Mouse (Mus musculus): Measurements from ENCODE around the gene Acp7.
"Not testable (repeated sequence)": the region's sequence is repeated elsewhere in the genome, so short reads cannot be mapped to it uniquely, and the experiment has no call there.

Acp7 gene

DNA sequence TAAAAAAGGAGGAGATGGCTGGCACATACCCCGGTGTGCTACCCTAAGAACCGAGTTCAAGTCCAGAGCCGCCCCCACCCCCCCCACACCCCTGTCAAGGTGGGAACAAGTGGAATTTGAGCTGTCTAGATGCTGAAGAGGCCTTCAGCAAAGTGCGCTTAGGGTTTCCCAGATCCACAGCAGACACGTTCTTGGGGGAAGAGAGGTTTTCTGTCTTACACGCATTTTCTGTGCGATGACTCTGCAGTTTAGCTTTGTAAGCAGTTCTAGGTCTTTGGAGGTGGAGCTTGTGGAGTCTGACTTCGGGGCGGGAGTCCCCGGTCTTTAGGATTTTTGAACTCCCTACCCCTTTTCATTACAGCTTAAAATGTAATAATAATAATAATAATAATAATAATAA lies at the start of gene Acp7:
Gene Acp7 (minus strand): TSS at position 260 of the 400 bp plus-strand sequence.
- DNase-seq (ENCODE audit: low spot score), result no peak

DNA sequence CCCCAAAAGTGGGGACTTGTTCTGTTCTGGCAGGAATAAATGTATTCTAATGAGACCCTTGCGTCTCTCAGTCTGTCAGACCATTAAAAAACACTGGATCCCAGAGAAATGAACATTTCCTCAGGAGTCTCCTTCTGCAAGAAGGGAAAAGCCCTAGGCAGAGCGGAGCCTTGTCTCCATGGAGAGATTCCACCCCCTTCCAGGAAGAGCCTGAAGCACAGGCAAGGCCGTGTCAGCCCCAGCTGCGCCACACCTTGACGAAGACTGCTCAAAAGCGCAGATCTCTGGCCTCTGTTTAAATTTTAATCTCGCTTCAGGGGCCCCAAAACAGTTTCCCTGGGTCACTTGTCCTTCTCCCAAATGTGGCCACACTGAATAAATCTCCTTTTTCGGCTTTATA lies 46.5 kb upstream of the Acp7 start:
- no peak for DNase-seq (ENCODE audit: low spot score)

DNA sequence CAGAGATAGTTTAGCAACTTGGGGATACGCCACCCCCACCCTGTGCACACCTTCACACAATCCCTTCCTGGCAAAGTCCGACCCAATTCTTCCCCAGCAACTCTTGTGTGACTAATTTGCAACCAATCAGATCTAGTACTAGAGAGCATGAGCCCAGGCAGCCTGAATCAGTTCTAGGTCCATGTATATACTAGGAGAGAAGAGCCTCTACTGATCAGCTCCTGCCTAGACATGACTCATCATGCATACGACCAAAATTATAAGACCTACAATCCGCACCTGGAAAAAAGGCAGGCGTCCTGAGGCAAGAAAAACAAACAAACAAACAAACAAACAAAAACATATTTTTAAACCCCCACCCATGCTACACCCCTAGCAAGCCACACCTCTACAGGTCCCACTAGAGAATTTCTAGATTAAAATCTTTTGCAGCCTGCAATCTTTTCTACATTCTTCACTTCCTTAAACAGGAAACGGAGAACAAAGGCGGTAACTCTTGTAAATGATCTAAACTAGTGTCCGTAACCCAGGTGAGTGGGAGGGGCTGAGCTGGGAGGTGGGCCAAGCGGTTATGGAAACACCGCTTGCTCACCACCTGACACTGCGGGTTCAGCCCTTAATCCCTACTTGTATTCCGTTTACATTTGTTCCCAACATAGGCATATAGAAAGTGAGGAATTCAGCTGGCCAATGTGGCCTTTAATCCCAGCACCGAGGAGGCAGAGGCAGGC lies 45.8 kb upstream of the Acp7 start:
- DNase-seq (ENCODE audit: low spot score), result peak; percentile 6

GRCm38 (mm10) chr7:28675746-28676145 lies 44.6 kb upstream of the Acp7 start:
- peak; percentile 33 for DNase-seq (ENCODE audit: low spot score)

GRCm38 (mm10) chr7:28674994-28675393 lies 43.9 kb upstream of the Acp7 start:
- no peak for DNase-seq (ENCODE audit: low spot score)

DNA sequence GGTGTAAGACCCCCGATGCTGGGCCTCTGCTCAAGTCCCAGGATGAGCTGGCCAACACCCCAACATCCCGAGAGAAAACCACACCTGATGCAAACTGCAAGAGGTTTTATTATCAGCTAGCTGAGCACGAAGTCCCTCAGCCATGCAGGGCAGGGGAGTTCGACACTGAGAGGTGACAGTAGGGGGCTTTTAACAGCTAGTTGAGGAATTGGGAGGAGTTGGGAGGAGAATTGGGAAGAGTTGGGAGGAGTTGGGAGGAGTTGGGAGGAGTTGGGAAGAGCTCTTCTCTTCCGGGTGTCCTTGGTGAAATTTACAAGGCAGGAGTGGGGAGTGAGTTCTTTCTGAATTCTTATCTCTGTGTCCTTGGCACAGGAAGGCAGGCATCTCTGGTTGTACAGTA lies 41.7 kb upstream of the Acp7 start:
- DNase-seq (ENCODE audit: low spot score), result not testable (repeated sequence)

DNA sequence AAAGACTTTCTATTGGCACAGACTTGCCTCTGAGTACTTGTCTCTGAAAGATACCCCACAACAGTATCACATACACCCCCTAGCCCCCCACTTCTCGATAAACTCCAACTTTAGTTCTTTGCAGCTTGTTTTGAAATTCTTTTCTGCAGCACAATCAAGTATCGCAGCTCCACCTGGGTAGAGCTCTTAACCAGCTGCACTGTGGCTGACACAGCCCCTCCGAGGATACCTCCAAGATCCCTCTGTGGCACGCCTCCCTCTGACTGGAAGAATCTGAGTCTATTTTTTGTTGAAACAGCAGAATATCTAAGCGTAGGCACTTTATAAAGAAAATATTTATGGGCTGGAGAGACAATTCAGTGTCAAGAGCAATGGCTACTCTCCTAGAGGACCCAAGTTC lies 41.1 kb upstream of the Acp7 start:
- DNase-seq (ENCODE audit: low spot score), result no peak

- peak; percentile 20 for DNase-seq (ENCODE audit: low spot score)
These were observed 40.0 kb upstream of the Acp7 start for GRCm38 (mm10) chr7:28671172-28671571.

- DNase-seq (ENCODE audit: low spot score), result no peak
These were observed 34.8 kb upstream of the Acp7 start for GRCm38 (mm10) chr7:28665620-28666579.

DNA sequence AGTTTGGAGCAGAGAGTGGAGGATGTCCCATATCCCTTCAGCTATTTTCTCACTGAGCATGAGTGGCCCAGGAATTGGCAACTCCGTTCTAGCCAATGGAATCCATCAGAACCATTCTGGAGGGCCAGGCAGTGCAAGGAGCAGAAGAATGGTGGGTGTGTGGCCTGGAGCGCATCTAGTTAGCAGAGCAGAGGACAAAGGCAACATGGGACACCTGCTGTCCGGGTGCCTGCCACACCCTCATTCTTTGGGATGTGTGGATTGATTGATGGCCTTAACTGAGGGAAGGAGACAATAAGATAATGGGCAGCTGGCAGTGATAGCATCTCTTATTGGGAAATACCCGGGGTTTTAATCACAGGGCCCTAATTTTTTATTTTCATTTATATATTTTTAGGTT lies 25.3 kb upstream of the Acp7 start:
- DNase-seq (ENCODE audit: low spot score), result no peak

DNA sequence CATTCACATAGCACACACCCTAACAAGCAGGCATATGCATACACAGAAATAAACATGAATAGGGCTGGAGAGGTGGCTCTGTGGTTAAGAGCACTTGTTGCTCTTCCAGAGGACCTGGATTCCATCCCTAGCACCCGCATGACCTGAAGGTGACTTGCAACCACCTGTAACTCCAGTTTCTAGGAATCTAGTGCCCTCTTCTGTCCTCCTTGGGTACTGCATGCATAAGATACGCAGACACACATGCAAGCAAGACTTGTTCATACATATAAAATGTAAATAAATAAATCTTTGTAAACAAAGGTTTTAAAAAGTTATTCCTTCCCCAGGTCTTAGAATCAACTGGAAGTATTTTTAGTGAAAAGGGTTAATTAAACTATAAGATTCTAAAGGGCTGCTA lies 20.0 kb upstream of the Acp7 start:
- no peak for DNase-seq (ENCODE audit: low spot score)

- no peak for DNase-seq (ENCODE audit: low spot score)
These were observed 15.9 kb upstream of the Acp7 start for GRCm38 (mm10) chr7:28647016-28647415.

DNA sequence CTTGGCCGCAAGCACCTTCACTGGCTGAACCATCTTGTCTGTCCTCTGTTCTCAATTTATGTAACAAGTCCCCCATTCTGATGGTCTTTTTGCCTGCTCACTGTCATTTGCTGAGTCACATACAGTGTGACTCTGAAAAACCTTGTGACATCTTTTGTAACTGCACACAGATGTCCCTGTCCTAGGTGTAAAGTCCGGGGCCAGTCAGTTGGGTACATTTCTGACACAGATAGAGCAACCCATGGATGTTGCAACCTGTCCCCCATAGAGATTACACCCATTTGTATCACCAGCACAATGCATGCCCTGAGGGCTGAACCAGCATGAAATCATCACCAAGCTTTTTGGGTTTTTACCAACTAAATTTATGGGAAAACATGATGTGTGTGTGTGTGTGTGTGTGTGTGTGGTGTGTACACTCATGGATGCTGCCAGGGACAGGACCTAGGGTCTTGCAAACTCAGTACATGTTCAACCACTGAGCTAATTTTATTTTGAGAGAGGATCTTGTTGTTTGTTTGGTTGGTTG lies 14.9 kb upstream of the Acp7 start:
- DNase-seq (ENCODE audit: low spot score), result no peak

DNA sequence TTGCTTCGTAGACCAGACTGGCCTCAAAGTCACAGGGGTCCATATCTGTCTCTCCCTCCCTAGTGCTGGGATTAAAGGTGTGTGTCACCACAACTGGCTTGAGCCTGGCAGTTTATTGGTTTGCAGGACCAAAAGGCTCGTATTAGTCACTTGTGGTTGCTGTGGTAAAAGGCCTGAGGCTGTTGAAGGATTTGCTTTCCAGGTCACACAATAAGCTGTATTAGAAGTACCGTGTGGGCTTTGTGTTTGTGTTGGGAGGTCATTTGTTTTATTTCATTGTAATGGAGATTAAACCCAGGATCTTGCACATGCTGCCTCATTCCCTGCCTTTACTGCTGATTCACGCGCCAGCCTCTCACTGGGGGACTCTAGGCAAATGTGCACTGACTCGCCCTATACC lies 14.2 kb upstream of the Acp7 start:
- no peak for DNase-seq (ENCODE audit: low spot score)

- peak; percentile 26 for DNase-seq (ENCODE audit: low spot score)
These were observed 10.4 kb upstream of the Acp7 start for GRCm38 (mm10) chr7:28641546-28641945.

DNA sequence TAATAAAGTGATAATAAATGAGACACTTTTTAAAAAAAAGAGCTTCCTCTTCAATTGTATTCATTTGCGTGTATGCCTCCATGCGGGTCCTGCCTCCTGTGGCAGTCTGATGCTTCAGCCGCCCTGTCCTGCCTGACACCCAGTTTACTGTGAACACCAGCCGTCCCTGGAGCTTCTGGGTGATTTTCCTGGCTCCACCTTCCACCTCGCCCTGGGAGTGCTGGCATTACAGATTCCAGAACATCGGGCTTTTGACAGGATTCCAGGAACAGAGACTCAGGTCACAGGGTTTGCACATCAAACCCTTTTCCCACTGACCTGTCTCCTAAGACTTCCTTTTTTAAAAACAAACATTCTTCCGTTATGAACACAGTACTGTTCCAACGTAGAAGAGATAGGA lies 6.4 kb upstream of the Acp7 start:
- DNase-seq (ENCODE audit: low spot score), result no peak

DNA sequence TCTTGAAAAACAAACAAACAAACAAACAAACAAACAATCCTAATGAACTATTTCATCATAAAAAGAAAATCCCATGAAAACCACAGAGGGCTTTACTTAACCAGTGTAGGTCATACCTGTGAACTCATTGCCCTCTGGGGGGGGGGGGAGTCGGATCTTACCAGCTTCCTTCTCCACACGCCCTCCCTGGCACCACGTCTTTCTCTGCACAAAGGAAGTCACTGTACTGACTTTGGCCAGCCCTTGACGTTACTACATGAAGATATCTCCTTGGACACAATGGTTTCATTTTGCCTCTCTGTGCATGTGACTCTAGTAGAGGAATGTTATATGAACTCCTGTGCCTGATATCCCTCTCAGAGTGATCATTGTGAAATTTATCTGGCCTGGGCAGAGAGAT lies 3.0 kb upstream of the Acp7 start:
- no peak for DNase-seq (ENCODE audit: low spot score)

DNA sequence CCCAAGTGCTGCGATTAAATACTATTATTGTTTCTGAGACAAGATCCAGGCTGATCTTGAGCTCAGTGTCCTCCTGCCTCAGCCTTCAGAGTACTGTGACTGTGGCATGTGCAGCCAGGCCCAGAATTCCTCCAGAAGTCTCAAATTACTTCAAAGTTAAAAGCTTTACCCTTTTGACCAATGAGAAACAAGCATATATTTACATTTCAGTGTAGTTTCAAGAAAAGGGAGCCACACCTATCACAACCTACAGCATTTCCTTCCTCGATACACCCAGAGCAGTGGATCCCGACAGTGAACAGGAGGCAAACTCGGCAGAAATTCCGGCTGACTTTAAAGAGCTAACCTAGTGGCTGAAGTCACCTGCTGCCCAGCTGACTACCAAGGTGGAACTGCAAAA lies 6.3 kb downstream of the Acp7 start:
- DNase-seq (ENCODE audit: low spot score), result no peak

- no peak for DNase-seq (ENCODE audit: low spot score)
These were observed 11.9 kb downstream of the Acp7 start for GRCm38 (mm10) chr7:28619098-28619715.

DNA sequence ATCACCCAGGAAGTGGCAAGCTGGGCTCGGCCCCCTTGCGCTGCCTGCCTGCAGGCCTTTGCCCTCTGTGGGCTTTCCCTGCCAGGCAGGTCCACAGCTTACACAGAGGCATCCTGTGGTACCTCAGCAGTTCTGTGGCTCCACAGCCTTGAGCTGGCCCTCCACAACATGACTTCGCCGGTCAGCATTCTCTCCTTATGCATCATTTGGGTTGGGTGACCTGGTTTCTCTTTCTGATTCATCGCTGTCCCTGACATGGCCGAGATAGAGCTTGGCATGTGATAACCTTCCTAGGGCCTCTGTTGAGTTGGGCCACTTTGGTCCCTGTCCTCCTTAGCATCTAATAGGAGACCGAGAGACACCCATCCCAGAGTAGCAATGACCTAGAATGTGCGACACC lies 25.2 kb downstream of the Acp7 start:
- DNase-seq (ENCODE audit: low spot score), result no peak

DNA sequence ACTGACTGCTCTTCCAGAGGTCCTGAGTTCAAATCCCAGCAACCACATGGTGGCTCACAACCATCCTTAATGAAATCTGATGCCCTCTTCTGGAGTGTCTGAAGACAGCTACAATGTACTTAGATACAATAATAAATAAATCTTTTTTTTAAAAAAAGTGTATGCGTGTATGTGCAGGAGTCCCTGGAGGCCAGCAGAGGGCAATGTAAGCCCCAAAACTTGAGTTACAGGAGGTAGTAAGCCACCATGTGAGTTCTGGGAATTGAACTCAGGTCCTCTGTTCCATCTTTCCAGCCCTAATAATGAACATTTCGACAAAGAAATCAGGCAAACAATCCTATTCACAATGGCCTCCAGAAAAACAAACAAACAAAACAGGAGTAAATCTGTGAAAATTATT lies 27.3 kb downstream of the Acp7 start:
- DNase-seq (ENCODE audit: low spot score), result not testable (repeated sequence)

GRCm38 (mm10) chr7:28603136-28603535 lies 28.0 kb downstream of the Acp7 start:
- DNase-seq (ENCODE audit: low spot score), result no peak

DNA sequence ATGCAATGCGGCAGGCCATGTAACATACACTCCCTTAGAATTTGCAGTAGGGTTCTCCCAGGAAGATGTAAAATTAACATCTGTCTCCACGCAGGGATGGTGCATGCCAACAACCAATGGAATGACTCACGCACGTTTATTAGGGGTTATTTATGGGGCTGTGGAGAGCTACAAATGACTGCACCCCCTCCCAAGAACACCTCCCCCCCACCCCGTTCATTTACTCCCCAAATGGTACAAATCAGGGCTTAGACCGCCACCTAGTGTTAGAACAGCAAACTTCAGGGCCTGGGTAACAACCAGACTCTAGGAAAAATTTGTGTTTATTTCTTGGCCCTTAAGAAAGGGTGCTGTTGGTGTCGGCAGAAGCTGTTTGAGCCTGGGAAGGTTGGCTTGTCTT lies 29.5 kb downstream of the Acp7 start:
- DNase-seq (ENCODE audit: low spot score), result peak; percentile 64

All from lung, postnatal 25 days (tissue).